Mouse (Mus musculus) gastrocnemius, adult 2 months (tissue): ENCODE measurements around the gene Ercc1. TPM values are rescaled to one million over a fixed set of nuclear protein-coding genes. Genes with fewer than 3 reads are reported as not detected.

Experiments used
- DNase-seq: peaks from one replicate; pipeline ENCODE4 v3.0.0; 2022
- H3K27ac ChIP-seq: fragments of 200-600 bp; 2 replicates; pipeline ENCODE4 v1.8.1; 2022; ENCODE audit warnings: mild to moderate bottlenecking
- H3K4me3 ChIP-seq: fragments of 200-600 bp; 2 replicates; pipeline ENCODE4 v1.8.1; 2022; ENCODE audit warnings: mild to moderate bottlenecking, moderate library complexity
- CTCF ChIP-seq: fragments of 200-600 bp; IDR thresholded peaks from 2 replicates; pipeline ENCODE4 v1.8.1; 2022; ENCODE audit warnings: antibody characterized with exemption, mild to moderate bottlenecking, moderate library complexity
- intact Hi-C: fragments of 180-260 bp; cut with DNase I; formaldehyde crosslinking; loops from one replicate; pipeline ENCODE4 v1.15.1; 2025
- total RNA-seq, 2 experiments: library from RNA; stranded (reverse); gene quantifications; 2 replicates each; pipeline ENCODE4 v1.2.3; 2021

The Ercc1 gene
- total RNA-seq, 2 experiments from 2014 or later = 28.1 to 30.4 TPM

- intact Hi-C loops = loop anchor here (5.0 kb wide), 2 partner anchors 67 to 132 kb away; no protein-coding TSS in a partner anchor
- peak overlapping the region; percentile 50 for H3K27ac ChIP-seq
- DNase-seq = peak; percentile 89
- H3K4me3 ChIP-seq = peak overlapping the region; percentile 53
- peak; percentile 98 for TF ChIP-seq CTCF
Observed at GRCm38 (mm10) chr7:19363881-19364280, 19.3 kb downstream of the Ercc1 start.

- intact Hi-C loops = no loop called here
- H3K4me3 ChIP-seq = no peak overlapping the region
- TF ChIP-seq CTCF = no peak
- DNase-seq = no peak
- no peak overlapping the region for H3K27ac ChIP-seq
Observed at GRCm38 (mm10) chr7:19365376-19365775, 20.8 kb downstream of the Ercc1 start.

- intact Hi-C loops = no loop called here
- no peak for TF ChIP-seq CTCF
- DNase-seq = no peak
- Histone ChIP-seq H3K27ac (no peak overlapping the region), H3K4me3 (no peak overlapping the region)
Observed at GRCm38 (mm10) chr7:19368380-19368779, 23.8 kb downstream of the Ercc1 start.

GRCm38 (mm10) chr7:19369823-19370425, 25.3 kb downstream of the Ercc1 start:
- Histone ChIP-seq H3K27ac (0 out of 2 replicates have a peak overlapping the region, but pooled peaks have one; percentile 38), H3K4me3 (peak overlapping the region; percentile 70)
- DNase-seq = peak; percentile 76
- intact Hi-C loops = no loop called here
- peak; percentile 90 for TF ChIP-seq CTCF

- no peak overlapping the region for H3K4me3 ChIP-seq
- intact Hi-C loops = no loop called here
- no peak for TF ChIP-seq CTCF
- H3K27ac ChIP-seq = no peak overlapping the region
- no peak for DNase-seq
Observed at GRCm38 (mm10) chr7:19373367-19373766, 28.8 kb downstream of the Ercc1 start.

GRCm38 (mm10) chr7:19375368-19375767, 30.8 kb downstream of the Ercc1 start:
- TF ChIP-seq CTCF = no peak

GRCm38 (mm10) chr7:19376019-19376418, 31.4 kb downstream of the Ercc1 start:
- TF ChIP-seq CTCF = no peak
- Histone ChIP-seq H3K27ac (no peak overlapping the region), H3K4me3 (no peak overlapping the region)
- DNase-seq = no peak
- intact Hi-C loops = no loop called here

More at GRCm38 (mm10) chr7:19375368-19375767, 30.8 kb downstream of the Ercc1 start:
- H3K4me3 ChIP-seq = no peak overlapping the region
- H3K27ac ChIP-seq = no peak overlapping the region
- intact Hi-C loops = no loop called here
- no peak for DNase-seq

GRCm38 (mm10) chr7:19378049-19378448, 33.5 kb downstream of the Ercc1 start:
- intact Hi-C loops = no loop called here
- no peak overlapping the region for H3K27ac ChIP-seq

GRCm38 (mm10) chr7:19381377-19382165, 37.0 kb downstream of the Ercc1 start, which contains the start of gene Ercc2:
Gene Ercc2 (plus strand): TSS chr7:19382010.
- peak within 1 kb of the TSS; percentile 83 for H3K4me3 ChIP-seq
- TF ChIP-seq CTCF = no peak
- intact Hi-C loops = no loop called here
- H3K27ac ChIP-seq = peak within 1 kb of the TSS; percentile 83
- peak; percentile 100 for DNase-seq

More at GRCm38 (mm10) chr7:19378049-19378448, 33.5 kb downstream of the Ercc1 start:
- no peak for TF ChIP-seq CTCF
- DNase-seq = no peak
- H3K4me3 ChIP-seq = no peak overlapping the region

- DNase-seq = no peak
- H3K4me3 ChIP-seq = peak overlapping the region; percentile 83
- TF ChIP-seq CTCF = peak; percentile 19; the same call in 1 of the 2 replicates
- intact Hi-C loops = no loop called here
- peak overlapping the region; percentile 83 for H3K27ac ChIP-seq
Observed at GRCm38 (mm10) chr7:19382166-19382541, 37.6 kb downstream of the Ercc1 start.

- DNase-seq = no peak
- no peak overlapping the region for H3K4me3 ChIP-seq
- no peak overlapping the region for H3K27ac ChIP-seq
- intact Hi-C loops = no loop called here
- no peak for TF ChIP-seq CTCF
Observed at GRCm38 (mm10) chr7:19383708-19384107, 39.1 kb downstream of the Ercc1 start.

GRCm38 (mm10) chr7:19388699-19389413, 44.3 kb downstream of the Ercc1 start:
- intact Hi-C loops = no loop called here
- no peak for DNase-seq
- no peak overlapping the region for H3K4me3 ChIP-seq
- no peak for TF ChIP-seq CTCF
- H3K27ac ChIP-seq = no peak overlapping the region

GRCm38 (mm10) chr7:19394484-19394883, 49.9 kb downstream of the Ercc1 start:
- Histone ChIP-seq H3K27ac (no peak overlapping the region), H3K4me3 (no peak overlapping the region)
- no peak for TF ChIP-seq CTCF
- intact Hi-C loops = no loop called here
- DNase-seq = no peak
